Mouse (Mus musculus): ENCODE data around the gene R3hdm2. TPM values are rescaled to one million over a fixed set of nuclear protein-coding genes. Genes with fewer than 3 reads are reported as not detected.
A peak's percentile ranks its signal among the peaks of the same experiment; 100 is the strongest.

Gene R3hdm2
- polyA plus RNA-seq, 1 experiment from 2014 or later: 39.9 TPM

- peak within 1 kb of the TSS; percentile 61 for H3K4me2 ChIP-seq
- H3K9ac ChIP-seq: 0 out of 2 replicates have a peak within 1 kb of the TSS, but pooled peaks have one; percentile 20
- 0 out of 2 replicates have a peak, but pooled peaks have one; percentile 14 for ATAC-seq (ENCODE audit: low FRiP score)
- peak within 1 kb of the TSS; percentile 35 for H3K4me3 ChIP-seq
- no peak within 1 kb of the TSS for H3K27ac ChIP-seq
- peaks cover 48% of the 10 kb centered on the region for H3K27me3 ChIP-seq
- 1% methylated on average over 29 of the region's 29 CpGs for whole genome bisulfite sequencing
- H3K36me3 ChIP-seq: no peaks in the 10 kb centered on the region
- H3K9me3 ChIP-seq: no peaks in the 10 kb centered on the region
- peaks cover 37% of the 10 kb centered on the region for H3K4me1 ChIP-seq (replicated peaks)
Measured at GRCm38 (mm10) chr10:127341891-127342639, 38.1 kb upstream of the R3hdm2 start, which contains the start of gene Gli1. Gli1 (minus strand) TSS chr10:127341974.

DNA sequence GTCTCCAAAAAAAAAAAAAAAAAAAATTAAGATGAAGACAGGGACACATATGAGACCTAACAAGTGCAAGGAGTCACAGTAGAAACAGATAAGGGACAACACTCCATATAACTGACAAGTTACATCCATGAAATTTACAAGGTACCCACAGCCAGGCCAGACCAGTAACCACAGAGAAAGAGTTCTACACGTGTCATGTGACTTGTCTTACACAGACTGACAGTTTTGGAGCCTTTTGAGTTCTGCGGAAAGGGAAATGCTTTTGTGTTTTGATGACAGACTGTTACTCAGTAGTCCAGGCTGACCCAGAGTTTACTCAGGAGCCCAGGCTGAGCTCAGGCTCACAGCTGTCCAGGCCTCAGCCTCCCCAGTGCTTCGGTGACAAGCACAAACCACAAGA lies 37.1 kb upstream of the R3hdm2 start:
- Histone ChIP-seq H3K36me3 (no peaks in the 10 kb centered on the region), H3K27ac (no peak overlapping the region), H3K9me3 (no peaks in the 10 kb centered on the region), H3K9ac (no peak overlapping the region), H3K4me1 (replicated peaks) (peaks cover 37% of the 10 kb centered on the region), H3K4me3 (no peak overlapping the region), H3K4me2 (no peak overlapping the region), H3K27me3 (peaks cover 40% of the 10 kb centered on the region)
- 67% methylated on average over 3 of the region's 3 CpGs for WGBS
- no peak for ATAC-seq (ENCODE audit: low FRiP score)

DNA sequence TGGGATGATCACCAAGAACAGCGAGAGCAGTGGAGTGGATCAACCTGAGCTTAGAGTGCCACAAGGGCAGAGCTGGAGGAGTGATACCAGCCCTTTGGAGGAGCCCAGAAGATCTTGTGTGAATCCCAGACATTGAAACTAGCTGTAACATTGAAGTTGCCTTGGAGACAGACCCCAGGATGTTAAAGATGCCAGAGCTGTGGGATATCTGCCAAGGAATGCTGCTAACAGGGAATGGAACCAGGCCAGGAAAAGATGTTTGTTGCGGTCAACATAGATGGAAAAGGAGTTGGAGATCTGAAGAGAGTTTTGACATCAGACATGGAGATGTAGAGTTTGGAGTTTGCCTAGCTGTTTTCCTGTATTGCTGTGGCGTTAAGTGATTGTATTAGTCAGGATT lies 34.0 kb upstream of the R3hdm2 start:
- H3K4me1 ChIP-seq (replicated peaks): peaks cover 23% of the 10 kb centered on the region
- H3K4me2 ChIP-seq: no peak overlapping the region
- peaks cover 20% of the 10 kb centered on the region for H3K27me3 ChIP-seq
- H3K36me3 ChIP-seq: no peaks in the 10 kb centered on the region
- H3K4me3 ChIP-seq: no peak overlapping the region
- H3K9me3 ChIP-seq: no peaks in the 10 kb centered on the region
- no peak for ATAC-seq (ENCODE audit: low FRiP score)
- 87% methylated on average over 3 of the region's 3 CpGs for WGBS
- H3K27ac ChIP-seq: no peak overlapping the region
- no peak overlapping the region for H3K9ac ChIP-seq

- H3K4me3 ChIP-seq: no peak overlapping the region
- H3K4me1 ChIP-seq (replicated peaks): 0 out of 2 replicates have a peak, but pooled peaks cover 9% of the 10 kb centered on the region
- H3K27me3 ChIP-seq: peaks cover 9% of the 10 kb centered on the region
- no peaks in the 10 kb centered on the region for H3K9me3 ChIP-seq
- no peak for ATAC-seq (ENCODE audit: low FRiP score)
- no peak overlapping the region for H3K27ac ChIP-seq
- H3K36me3 ChIP-seq: no peaks in the 10 kb centered on the region
- H3K9ac ChIP-seq: no peak overlapping the region
- H3K4me2 ChIP-seq: no peak overlapping the region
- 69% methylated on average over 4 of the region's 4 CpGs for WGBS
Measured at GRCm38 (mm10) chr10:127348957-127349356, 31.2 kb upstream of the R3hdm2 start.

GRCm38 (mm10) chr10:127349810-127350209 lies 30.3 kb upstream of the R3hdm2 start:
- H3K4me2 ChIP-seq: no peak overlapping the region
- no peak for ATAC-seq (ENCODE audit: low FRiP score)
- H3K9me3 ChIP-seq: no peaks in the 10 kb centered on the region
- H3K36me3 ChIP-seq: no peaks in the 10 kb centered on the region
- H3K4me1 ChIP-seq (replicated peaks): 0 out of 2 replicates have a peak, but pooled peaks cover 9% of the 10 kb centered on the region
- H3K9ac ChIP-seq: no peak overlapping the region
- peaks cover 9% of the 10 kb centered on the region for H3K27me3 ChIP-seq
- H3K27ac ChIP-seq: no peak overlapping the region
- H3K4me3 ChIP-seq: no peak overlapping the region
- WGBS: 78% methylated on average over 8 of the region's 8 CpGs

DNA sequence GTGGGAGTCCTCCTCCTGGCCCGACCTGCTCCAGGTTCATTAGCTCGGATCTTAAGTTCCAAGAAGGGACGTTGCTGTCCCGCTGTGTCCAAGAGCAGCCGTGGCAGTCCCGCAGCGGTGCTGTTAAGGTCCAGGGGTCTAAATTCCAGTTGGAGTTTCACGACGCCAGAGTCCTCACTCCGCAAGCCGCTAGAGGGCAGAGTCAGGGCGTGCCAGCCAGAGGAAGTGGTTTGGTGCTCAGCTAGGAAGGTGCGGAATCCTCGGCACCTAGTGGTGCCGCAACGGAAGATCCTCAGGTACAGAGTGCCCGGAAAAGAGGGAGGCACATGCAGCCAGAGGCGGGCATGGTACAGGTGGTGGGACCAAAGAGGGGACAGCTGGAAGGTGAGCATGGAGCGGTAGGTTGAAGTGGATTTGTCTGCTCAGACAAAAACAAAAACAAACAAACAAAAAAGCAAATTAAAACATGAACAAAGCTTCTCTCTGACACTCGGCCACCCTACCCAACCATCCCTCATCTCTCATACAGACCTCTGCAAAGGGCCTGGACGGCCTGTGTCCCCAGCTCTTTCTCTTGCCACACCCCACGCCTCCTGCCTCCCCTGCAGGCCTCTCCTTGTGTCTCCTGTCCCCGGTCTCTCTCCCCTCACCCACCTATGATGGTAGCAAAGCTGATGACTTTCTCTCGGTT lies 29.4 kb upstream of the R3hdm2 start:
- 12% methylated on average over 24 of the region's 24 CpGs for WGBS
- peak; percentile 83 for ATAC-seq (ENCODE audit: low FRiP score)
- peak overlapping the region; percentile 49 for H3K4me2 ChIP-seq
- peak overlapping the region; percentile 24; the same call in 1 of the 2 replicates for H3K4me3 ChIP-seq
- no peaks in the 10 kb centered on the region for H3K9me3 ChIP-seq
- H3K27me3 ChIP-seq: peaks cover 9% of the 10 kb centered on the region
- H3K36me3 ChIP-seq: no peaks in the 10 kb centered on the region
- peak overlapping the region; percentile 51; the same call in 1 of the 2 replicates for H3K9ac ChIP-seq
- H3K4me1 ChIP-seq (replicated peaks): 0 out of 2 replicates have a peak, but pooled peaks cover 9% of the 10 kb centered on the region
- no peak overlapping the region for H3K27ac ChIP-seq

DNA sequence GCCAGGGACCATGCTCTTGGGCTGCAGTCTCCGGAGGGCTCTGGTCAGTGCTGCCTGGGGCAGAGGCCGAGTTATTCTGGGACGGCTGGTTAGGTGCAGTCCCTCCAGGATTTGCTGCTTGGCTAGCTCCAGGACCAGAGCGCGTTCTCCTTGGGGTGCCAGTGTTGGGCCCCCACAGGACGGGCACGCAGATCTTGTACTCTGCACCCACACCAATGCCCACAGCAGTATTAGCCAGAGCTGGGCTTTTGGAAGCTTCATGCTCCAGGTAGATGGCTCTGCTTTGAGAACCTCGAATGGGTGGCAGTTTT lies 28.9 kb upstream of the R3hdm2 start:
- H3K9me3 ChIP-seq: no peaks in the 10 kb centered on the region
- H3K9ac ChIP-seq: no peak overlapping the region
- H3K27ac ChIP-seq: no peak overlapping the region
- H3K4me2 ChIP-seq: peak overlapping the region; percentile 49; the same call in 1 of the 2 replicates
- 90% methylated on average over 8 of the region's 8 CpGs for WGBS
- no peaks in the 10 kb centered on the region for H3K36me3 ChIP-seq
- 0 out of 2 replicates have a peak, but pooled peaks cover 9% of the 10 kb centered on the region for H3K4me1 ChIP-seq (replicated peaks)
- H3K4me3 ChIP-seq: no peak overlapping the region
- H3K27me3 ChIP-seq: peaks cover 9% of the 10 kb centered on the region
- no peak for ATAC-seq (ENCODE audit: low FRiP score)

- WGBS: 71% methylated on average over 8 of the region's 8 CpGs
- no peak overlapping the region for H3K4me3 ChIP-seq
Measured at GRCm38 (mm10) chr10:127351719-127352118, 28.4 kb upstream of the R3hdm2 start.

GRCm38 (mm10) chr10:127352187-127352586 lies 27.9 kb upstream of the R3hdm2 start:
- H3K27me3 ChIP-seq: peaks cover 9% of the 10 kb centered on the region
- no peak overlapping the region for H3K4me2 ChIP-seq
- 86% methylated on average over 9 of the region's 9 CpGs for WGBS
- H3K9me3 ChIP-seq: no peaks in the 10 kb centered on the region
- H3K36me3 ChIP-seq: no peaks in the 10 kb centered on the region
- no peak overlapping the region for H3K9ac ChIP-seq
- H3K27ac ChIP-seq: no peak overlapping the region
- 0 out of 2 replicates have a peak, but pooled peaks cover 9% of the 10 kb centered on the region for H3K4me1 ChIP-seq (replicated peaks)
- H3K4me3 ChIP-seq: no peak overlapping the region
- ATAC-seq (ENCODE audit: low FRiP score): no peak

More at GRCm38 (mm10) chr10:127351719-127352118, 28.4 kb upstream of the R3hdm2 start:
- ATAC-seq (ENCODE audit: low FRiP score): no peak
- H3K4me1 ChIP-seq (replicated peaks): 0 out of 2 replicates have a peak, but pooled peaks cover 9% of the 10 kb centered on the region
- no peaks in the 10 kb centered on the region for H3K36me3 ChIP-seq
- peaks cover 9% of the 10 kb centered on the region for H3K27me3 ChIP-seq
- H3K27ac ChIP-seq: no peak overlapping the region
- no peak overlapping the region for H3K9ac ChIP-seq
- no peaks in the 10 kb centered on the region for H3K9me3 ChIP-seq
- no peak overlapping the region for H3K4me2 ChIP-seq

DNA sequence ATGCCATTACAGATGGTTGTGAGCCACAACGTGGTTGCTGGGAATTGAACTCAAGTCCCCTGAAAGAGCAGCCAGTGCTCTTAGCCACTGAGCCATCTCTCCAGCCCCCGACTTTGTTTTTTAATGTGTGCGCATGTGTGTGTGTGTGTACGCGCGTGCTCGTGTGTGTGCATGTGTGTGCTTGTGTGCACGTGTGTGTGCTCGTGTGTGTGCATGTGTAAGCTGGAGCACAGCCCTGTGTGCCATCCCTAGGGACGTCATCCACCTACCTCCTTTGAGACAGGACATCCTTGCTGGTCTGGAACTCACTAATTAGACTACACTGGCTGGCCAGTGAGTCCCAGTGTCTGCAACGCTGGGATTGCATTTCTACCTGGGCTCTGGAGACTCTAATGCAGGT lies 27.4 kb upstream of the R3hdm2 start:
- no peak overlapping the region for H3K9ac ChIP-seq
- no peak for ATAC-seq (ENCODE audit: low FRiP score)
- 89% methylated on average over 11 of the region's 11 CpGs for WGBS

DNA sequence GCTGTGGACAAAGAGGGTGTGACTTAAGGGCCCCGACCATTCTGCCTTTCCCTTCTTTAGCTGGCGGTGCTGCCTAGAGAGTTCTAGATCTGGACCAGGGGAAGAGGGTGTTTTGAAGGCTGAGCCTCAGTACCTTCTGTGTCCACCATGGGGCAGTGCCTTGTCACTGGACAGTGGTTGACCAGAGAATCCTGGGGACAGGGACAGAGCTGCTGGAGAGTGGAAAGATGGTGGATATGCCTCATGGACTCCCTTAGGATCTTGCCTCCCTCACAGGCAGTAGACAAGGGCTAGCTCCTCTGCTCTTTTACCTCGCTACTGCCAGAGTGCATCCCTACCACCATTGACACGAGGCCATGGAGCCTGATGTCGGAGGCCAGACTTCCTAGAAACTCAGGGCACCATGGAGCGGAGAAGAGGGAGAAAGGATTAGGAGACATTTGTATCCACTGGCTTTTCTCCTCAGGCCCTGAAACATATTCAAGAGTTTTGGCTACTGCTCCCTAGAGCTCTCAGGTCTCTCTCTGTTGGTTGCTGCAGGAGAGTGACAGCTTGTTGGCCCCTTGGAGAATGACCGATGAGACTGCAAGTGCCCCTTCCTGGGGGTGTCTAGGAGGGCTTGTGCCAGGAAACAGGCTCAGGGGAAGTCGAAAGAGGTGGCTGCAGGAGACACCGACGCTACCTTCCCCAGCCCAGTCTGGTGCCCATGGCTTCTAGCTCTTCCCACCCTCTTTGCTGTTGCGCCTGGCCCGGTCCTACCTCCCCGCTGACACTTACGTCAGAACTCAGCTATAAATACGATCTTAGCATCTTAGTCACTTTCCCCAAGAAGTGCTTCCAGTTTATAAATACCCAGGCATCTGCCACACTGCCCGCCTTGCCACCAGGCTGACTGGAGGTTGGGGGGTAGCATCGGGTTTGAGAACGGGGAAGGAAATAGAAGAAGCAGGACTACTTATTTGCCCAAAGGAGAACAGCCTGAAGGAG lies 25.9 kb upstream of the R3hdm2 start, which contains the start of gene Inhbe:
Gene Inhbe, minus strand, starts transcription at position 503 of the 987 bp plus-strand sequence.
- H3K27ac ChIP-seq: no peak within 1 kb of the TSS
- H3K9ac ChIP-seq: no peak within 1 kb of the TSS
- no peaks in the 10 kb centered on the region for H3K9me3 ChIP-seq
- H3K36me3 ChIP-seq: no peaks in the 10 kb centered on the region
- WGBS: 88% methylated on average over 18 of the region's 18 CpGs
- ATAC-seq (ENCODE audit: low FRiP score): no peak
- peaks cover 9% of the 10 kb centered on the region for H3K27me3 ChIP-seq
- no peak within 1 kb of the TSS for H3K4me2 ChIP-seq
- H3K4me1 ChIP-seq (replicated peaks): 0 out of 2 replicates have a peak, but pooled peaks cover 9% of the 10 kb centered on the region
- H3K4me3 ChIP-seq: no peak within 1 kb of the TSS

More for the DNA sequence above, 27.4 kb upstream of the R3hdm2 start:
- Histone ChIP-seq H3K27me3 (peaks cover 9% of the 10 kb centered on the region), H3K36me3 (no peaks in the 10 kb centered on the region), H3K4me3 (no peak overlapping the region), H3K9me3 (no peaks in the 10 kb centered on the region), H3K4me2 (no peak overlapping the region), H3K4me1 (replicated peaks) (0 out of 2 replicates have a peak, but pooled peaks cover 9% of the 10 kb centered on the region), H3K27ac (no peak overlapping the region)

Measured in hindbrain, embryonic 13.5 days (tissue).